Mouse (Mus musculus): ENCODE measurements around the gene Fam114a2. TPM values are rescaled to one million over a fixed set of nuclear protein-coding genes. Genes with fewer than 3 reads are reported as not detected.
"Not testable (repeated sequence)": the region's sequence is repeated elsewhere in the genome, so short reads cannot be mapped to it uniquely, and the experiment has no call there.

Gene Fam114a2
- 43.6 and 43.7 TPM in 2 replicates for total RNA-seq (2014; rRNA removed)
- 51.0 and 61.0 TPM in 2 replicates for polyA plus RNA-seq (2015; fragmentation: Nextera tagmentation; extraction: Ambion mirVana)

DNA sequence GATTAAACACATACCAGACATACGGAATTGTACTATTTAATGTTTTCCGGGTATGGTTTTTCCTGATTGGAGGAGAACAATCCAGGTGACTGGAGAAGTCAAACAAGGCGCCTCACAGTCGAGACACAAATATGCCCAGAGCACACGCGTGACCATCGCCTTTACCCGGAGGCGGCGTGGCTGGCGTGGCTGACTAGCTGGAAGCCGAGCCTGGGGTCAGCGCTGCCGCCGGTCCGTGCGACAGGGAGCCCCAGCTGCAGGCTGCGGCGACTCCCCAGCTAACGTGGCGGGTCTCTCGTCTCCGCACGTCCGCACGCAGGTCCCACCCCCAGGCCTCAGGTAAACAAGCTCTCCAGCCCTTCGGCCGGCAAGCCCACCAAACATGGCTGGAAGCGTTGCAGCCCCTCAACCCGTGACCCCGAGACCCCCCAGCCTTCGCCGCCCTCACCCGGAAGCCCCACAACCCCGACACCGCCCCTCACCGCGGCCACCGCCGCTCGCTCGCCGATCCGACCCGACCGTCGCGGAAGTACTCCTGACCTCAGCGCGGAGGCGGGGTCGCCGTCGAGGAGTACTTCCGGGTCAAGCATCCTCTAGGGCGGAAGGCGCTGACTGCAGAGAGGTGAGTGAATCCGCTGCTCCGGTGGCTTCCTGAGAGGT is at the start of gene Fam114a2, which contains the start of gene Mfap3:
Gene Fam114a2, minus strand, starts transcription at position 527 of the 660 bp plus-strand sequence.
Gene Mfap3, plus strand, starts transcription at position 574 of the 660 bp plus-strand sequence.
- no peaks in the 10 kb centered on the region for H3K9me3 ChIP-seq (ENCODE audit: low read length)
- peak; percentile 89 for DNase-seq
- peaks cover 4% of the 10 kb centered on the region; the same call in 1 of the 2 replicates for H3K36me3 ChIP-seq (ENCODE audit: insufficient read depth)
- no peaks in the 10 kb centered on the region for H3K27me3 ChIP-seq (ENCODE audit: insufficient read depth, low read length)
- peak; percentile 76 for ATAC-seq
- peak within 1 kb of the TSS; percentile 76 for H3K4me2 ChIP-seq (ENCODE audit: low read depth)
- TF ChIP-seq CTCF (IDR thresholded peaks at IDR 0.05; ENCODE audit: low read depth) = no peak
- 2% methylated on average over 57 of the region's 59 CpGs for WGBS
- peak within 1 kb of the TSS; percentile 84 for H3K9ac ChIP-seq
- peaks cover 25% of the 10 kb centered on the region for H3K4me1 ChIP-seq (ENCODE audit: insufficient read depth)
- H3K4me3 ChIP-seq (ENCODE audit: low read depth, low read length) = peak within 1 kb of the TSS; percentile 89
- H3K27ac ChIP-seq (ENCODE audit: low read depth, low read length) = peak within 1 kb of the TSS; percentile 79

- no peak for TF ChIP-seq CTCF (IDR thresholded peaks at IDR 0.05; ENCODE audit: low read depth)
- no peaks in the 10 kb centered on the region for H3K27me3 ChIP-seq (ENCODE audit: insufficient read depth, low read length)
- H3K27ac ChIP-seq (ENCODE audit: low read depth, low read length) = peak overlapping the region; percentile 21; the same call in 1 of the 2 replicates
- peak; percentile 38 for DNase-seq
- peak overlapping the region; percentile 15 for H3K4me2 ChIP-seq (ENCODE audit: low read depth)
- no peak overlapping the region for H3K9ac ChIP-seq
- H3K36me3 ChIP-seq (ENCODE audit: insufficient read depth) = no peaks in the 10 kb centered on the region
- 12% methylated on average over 18 of the region's 18 CpGs for WGBS
- H3K9me3 ChIP-seq (ENCODE audit: low read length) = 0 out of 2 replicates have a peak, but pooled peaks cover 5% of the 10 kb centered on the region
- no peaks in the 10 kb centered on the region for H3K4me1 ChIP-seq (ENCODE audit: insufficient read depth)
- H3K4me3 ChIP-seq (ENCODE audit: low read depth, low read length) = no peak overlapping the region
- peak; percentile 59 for ATAC-seq
These were observed 47.9 kb upstream of the Fam114a2 start for GRCm38 (mm10) chr11:57566091-57567035.

GRCm38 (mm10) chr11:57564564-57564963 is 46.1 kb upstream of the Fam114a2 start:
- Histone ChIP-seq H3K27ac (ENCODE audit: low read depth, low read length) (no peak overlapping the region), H3K4me3 (ENCODE audit: low read depth, low read length) (no peak overlapping the region), H3K9ac (0 out of 2 replicates have a peak overlapping the region, but pooled peaks have one; percentile 19), H3K36me3 (ENCODE audit: insufficient read depth) (no peaks in the 10 kb centered on the region), H3K9me3 (ENCODE audit: low read length) (no peaks in the 10 kb centered on the region), H3K4me2 (ENCODE audit: low read depth) (0 out of 2 replicates have a peak overlapping the region, but pooled peaks have one; percentile 9), H3K27me3 (ENCODE audit: insufficient read depth, low read length) (no peaks in the 10 kb centered on the region), H3K4me1 (ENCODE audit: insufficient read depth) (no peaks in the 10 kb centered on the region)
- 24% methylated on average over 12 of the region's 12 CpGs for WGBS
- no peak for ATAC-seq
- no peak for DNase-seq
- TF ChIP-seq CTCF (IDR thresholded peaks at IDR 0.05; ENCODE audit: low read depth) = no peak

DNA sequence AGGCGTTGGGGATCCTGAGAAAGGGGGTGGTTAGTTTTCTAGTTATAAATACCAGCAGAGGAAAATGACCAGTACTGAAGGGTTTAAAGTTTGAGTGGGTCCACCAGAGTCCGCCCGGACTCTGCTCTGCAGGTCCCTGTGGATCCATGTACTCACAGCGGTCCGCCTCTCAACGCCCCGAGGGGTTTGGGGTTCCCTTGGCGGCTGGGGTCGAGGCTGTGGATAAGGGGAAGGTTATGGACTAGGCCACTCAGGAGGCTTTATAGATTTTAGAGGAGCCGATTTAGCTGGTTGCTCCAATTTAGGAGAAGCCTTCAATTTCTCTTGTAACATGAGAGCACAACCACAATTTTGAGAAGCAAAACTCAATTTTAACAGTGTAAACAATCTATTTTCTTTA is 39.5 kb upstream of the Fam114a2 start:
- H3K9me3 ChIP-seq (ENCODE audit: low read length); H3K27me3 ChIP-seq (ENCODE audit: insufficient read depth, low read length); H3K9ac ChIP-seq; H3K27ac ChIP-seq (ENCODE audit: low read depth, low read length); H3K4me2 ChIP-seq (ENCODE audit: low read depth); H3K4me1 ChIP-seq (ENCODE audit: insufficient read depth); H3K4me3 ChIP-seq (ENCODE audit: low read depth, low read length); DNase-seq; ATAC-seq; H3K36me3 ChIP-seq (ENCODE audit: insufficient read depth): not testable (repeated sequence)
- 90% methylated on average over 9 of the region's 10 CpGs for WGBS

DNA sequence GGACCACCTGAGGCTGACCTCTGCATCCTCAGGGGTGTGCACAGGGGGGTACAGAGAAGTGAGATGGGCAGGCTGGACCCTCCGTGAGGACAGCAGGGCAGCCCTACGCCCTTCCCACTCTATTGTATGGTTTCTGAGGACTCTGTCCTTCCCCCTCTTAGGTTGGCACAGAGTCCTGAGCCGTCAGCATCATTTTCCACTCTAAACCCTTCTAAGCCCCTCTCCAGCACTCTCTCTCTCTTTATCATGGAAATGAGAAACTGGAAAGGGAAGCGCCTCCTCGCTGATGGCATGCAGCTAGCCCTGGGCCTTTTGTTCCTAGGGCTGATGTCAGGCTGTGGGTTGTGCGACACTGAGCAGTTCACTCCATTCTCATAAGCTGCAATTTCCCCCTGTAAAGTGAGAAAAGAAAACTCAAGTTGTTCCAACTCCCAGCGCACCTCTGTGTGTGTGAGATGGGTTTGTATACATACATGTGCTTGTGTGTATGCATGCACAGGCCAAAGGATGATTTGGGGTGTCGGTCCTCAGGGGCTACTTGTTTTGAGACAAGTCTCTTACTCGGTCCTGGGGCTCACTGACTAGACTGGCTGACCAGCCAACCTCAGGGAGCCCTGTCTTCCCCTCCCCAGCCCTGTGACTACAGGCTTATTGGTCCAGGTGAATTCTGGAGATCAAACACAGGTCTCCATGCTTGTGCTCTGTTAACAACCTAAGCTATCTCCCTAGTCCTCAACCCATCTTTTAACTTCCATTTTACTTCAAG is 34.8 kb upstream of the Fam114a2 start:
- no peak overlapping the region for H3K4me3 ChIP-seq (ENCODE audit: low read depth, low read length)
- ATAC-seq (peak; percentile 75), DNase-seq (peak; percentile 29)
- no peaks in the 10 kb centered on the region for H3K36me3 ChIP-seq (ENCODE audit: insufficient read depth)
- no peaks in the 10 kb centered on the region for H3K4me1 ChIP-seq (ENCODE audit: insufficient read depth)
- H3K4me2 ChIP-seq (ENCODE audit: low read depth) = no peak overlapping the region
- H3K27ac ChIP-seq (ENCODE audit: low read depth, low read length) = no peak overlapping the region; the same call in 1 of the 2 replicates
- WGBS = 16% methylated on average over 9 of the region's 9 CpGs
- no peak for TF ChIP-seq CTCF (IDR thresholded peaks at IDR 0.05; ENCODE audit: low read depth)
- no peak overlapping the region for H3K9ac ChIP-seq
- no peaks in the 10 kb centered on the region for H3K9me3 ChIP-seq (ENCODE audit: low read length)
- no peaks in the 10 kb centered on the region for H3K27me3 ChIP-seq (ENCODE audit: insufficient read depth, low read length)

GRCm38 (mm10) chr11:57551016-57551415 is 32.6 kb upstream of the Fam114a2 start:
- Histone ChIP-seq H3K9ac (no peak overlapping the region), H3K4me2 (ENCODE audit: low read depth) (no peak overlapping the region), H3K27me3 (ENCODE audit: insufficient read depth, low read length) (no peaks in the 10 kb centered on the region), H3K27ac (ENCODE audit: low read depth, low read length) (no peak overlapping the region), H3K36me3 (ENCODE audit: insufficient read depth) (no peaks in the 10 kb centered on the region), H3K4me3 (ENCODE audit: low read depth, low read length) (no peak overlapping the region), H3K9me3 (ENCODE audit: low read length) (no peaks in the 10 kb centered on the region), H3K4me1 (ENCODE audit: insufficient read depth) (no peaks in the 10 kb centered on the region)
- WGBS = 90% methylated on average over 8 of the region's 8 CpGs
- DNase-seq (no peak), ATAC-seq (no peak)
- TF ChIP-seq CTCF (IDR thresholded peaks at IDR 0.05; ENCODE audit: low read depth) = no peak

Measured in forebrain, postnatal 0 days (tissue).